Mouse (Mus musculus): ENCODE measurements around the gene Irf8.
"Not testable (repeated sequence)": the region's sequence is repeated elsewhere in the genome, so short reads cannot be mapped to it uniquely, and the experiment has no call there.

Gene Irf8

GRCm38 (mm10) chr8:120719586-120720236 is 16.4 kb upstream of the Irf8 start:
- intact Hi-C loops (cut with DNase I), result no loop called here

- intact Hi-C loops (cut with DNase I), result no loop called here
Observed at GRCm38 (mm10) chr8:120723025-120723424, 13.1 kb upstream of the Irf8 start.

DNA sequence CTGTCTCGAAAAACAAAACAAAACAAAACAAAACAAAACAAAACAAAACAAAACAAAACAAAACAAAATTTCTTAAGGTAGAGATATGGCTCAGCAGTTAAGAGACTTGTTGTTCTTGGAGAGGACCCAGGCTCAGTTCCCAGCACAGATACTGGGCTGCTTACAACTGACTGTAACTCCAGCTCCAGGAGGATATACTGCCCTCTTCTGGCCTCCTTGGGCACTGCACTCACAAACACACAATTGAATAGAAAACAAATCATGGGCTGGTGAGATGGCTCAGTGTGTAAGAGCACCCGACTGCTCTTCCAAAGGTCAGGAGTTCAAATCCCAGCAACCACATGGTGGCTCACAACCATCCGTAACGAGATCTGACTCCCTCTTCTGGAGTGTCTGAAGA is 12.1 kb upstream of the Irf8 start:
- intact Hi-C loops (cut with DNase I), result not testable (repeated sequence)

DNA sequence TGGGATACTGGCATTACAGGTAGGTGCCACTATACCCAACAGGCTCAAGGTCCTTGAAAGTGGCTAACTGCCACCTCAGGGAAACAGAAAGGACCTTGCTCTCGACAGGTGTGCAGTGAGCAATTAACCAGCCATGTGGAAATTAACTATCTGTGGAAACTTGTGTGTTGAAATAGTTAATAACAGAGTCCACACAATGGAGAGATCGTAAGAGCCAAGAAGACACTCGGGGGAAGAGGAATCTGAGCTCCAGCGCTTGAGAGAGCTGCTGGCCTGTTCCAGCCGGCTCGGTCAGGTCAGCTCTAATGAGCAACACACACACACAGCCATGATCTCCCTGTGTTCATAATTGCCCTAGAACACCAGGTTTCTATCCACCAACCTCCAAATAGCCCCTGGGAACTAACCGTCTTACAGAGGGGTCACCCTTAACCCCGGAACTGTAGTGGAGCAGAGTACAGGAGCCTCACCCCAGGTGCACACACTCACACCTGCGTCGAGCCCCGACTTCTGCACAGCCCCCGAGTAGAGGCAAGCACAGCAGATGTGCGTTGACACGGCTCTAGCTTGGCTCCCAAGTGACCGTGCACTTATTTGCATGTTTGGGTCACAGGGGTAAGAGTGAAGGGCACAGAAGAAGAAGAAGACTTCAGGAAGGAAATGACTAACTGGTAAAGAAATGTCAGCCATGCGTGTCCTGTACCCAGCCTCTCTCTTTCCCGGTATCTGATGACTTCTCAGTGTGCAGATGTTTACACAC is 11.2 kb upstream of the Irf8 start:
- intact Hi-C loops (cut with DNase I), result no loop called here

DNA sequence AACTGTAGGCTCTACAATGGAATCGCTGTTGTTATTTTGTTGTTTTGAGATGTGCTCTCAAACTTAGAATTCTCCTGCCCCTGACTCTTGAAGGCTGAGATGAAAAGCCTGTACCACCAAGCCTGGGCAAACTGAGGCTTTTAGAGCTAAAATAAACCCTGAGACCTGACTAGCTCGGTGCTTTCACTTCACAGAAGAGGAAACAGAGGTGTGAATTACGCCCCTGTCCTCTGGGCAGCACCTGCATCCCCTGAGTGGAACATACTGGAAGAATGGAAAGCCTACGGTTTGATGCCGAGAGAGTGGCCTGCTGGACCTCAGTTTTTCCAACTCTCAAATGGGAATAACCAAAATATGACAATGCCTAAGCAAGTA is 10.6 kb upstream of the Irf8 start:
- intact Hi-C loops (cut with DNase I), result no loop called here

DNA sequence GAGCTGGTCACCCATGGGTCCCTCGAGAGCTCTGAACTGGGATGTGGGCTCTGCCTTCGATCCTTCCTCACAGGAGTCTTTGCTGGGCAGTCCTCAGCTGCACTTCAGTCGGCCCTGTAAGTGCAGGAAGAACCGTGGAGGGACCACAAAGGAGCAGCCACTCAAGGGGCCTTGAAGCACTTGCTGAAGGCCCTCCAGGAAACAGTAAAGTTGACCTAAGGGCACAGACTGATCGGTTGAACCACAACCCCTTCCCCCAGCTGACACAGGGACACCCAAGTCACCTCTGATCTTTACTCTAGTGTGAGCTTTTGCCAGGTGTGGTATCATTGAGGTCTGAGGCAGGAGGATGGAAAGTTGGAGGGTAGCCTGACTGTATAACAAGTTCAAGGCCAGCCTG is 10.1 kb upstream of the Irf8 start:
- intact Hi-C loops (cut with DNase I), result no loop called here

DNA sequence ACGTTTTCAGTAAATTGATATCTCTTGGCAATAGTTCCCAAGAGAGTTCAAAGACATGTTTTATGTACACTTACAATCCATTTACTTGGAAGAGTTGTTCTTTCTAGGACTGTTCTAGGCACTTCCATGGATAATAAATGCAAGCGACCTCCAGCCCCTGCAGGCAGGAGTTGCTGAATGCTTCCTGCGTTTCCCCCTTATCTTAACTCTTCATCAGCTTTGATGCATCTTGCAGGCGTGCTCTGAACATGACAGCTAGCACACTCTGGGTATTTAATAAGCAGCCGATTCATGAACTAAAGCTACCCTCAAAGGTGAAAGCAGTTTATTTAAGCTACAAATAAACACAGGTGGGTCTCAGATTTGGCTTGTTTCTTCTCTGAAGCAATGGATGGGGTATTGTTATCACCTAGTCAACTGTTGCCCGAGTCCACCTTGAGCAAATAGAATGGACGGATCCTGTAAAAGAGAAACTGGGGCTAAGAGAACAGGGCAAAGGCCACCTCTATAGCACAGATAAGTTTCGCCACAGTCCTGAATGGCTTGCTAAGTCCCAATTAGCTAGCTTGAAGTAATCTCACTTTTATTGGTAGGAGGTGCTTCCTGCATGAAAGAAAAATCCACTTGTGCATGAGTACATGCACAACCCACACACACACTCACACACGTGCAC is 7.5 kb upstream of the Irf8 start:
- intact Hi-C loops (cut with DNase I), result no loop called here

DNA sequence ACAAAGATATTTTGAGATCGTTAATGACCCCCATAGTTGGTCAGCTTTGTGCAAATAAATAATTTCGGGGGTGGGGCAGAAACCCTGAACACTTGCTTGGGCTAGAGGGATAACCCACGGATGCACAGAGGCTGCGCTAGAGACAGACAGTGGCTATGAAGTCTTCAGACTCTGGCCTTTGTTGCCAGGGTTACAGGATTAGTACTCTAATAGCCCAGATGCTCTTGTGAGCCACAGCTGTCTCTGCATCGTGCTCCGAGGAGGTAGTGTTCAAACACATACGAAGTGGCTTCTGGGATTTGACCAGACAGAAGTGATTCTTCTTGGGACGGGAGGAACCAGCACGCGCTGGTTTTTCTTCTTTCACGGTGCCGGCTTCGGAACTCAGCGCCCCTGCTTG is 4.6 kb upstream of the Irf8 start:
- intact Hi-C loops (cut with DNase I), result no loop called here

- intact Hi-C loops (cut with DNase I), result no loop called here
Observed at GRCm38 (mm10) chr8:120732068-120732467, 4.1 kb upstream of the Irf8 start.

DNA sequence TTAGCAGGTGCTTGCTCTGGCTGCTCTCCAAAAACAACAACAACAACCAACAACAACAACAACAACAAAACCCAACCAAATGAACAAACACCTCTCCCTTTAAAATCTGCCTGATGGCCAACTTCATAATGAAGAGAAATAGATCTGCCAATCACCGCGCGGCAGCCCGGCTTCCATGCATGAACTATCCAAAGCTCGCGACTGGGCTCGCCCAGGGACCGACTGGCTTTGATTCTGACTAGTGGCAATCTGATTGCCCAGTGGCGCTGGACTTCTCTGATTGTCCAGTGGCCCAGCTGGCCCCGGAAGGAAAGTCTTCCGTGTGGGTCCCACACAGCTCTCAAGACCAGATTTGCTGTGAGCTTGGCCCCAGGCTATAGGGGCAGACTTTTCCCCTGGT is 328 bp downstream of the Irf8 start:
- intact Hi-C loops (cut with DNase I), result loop anchor here (5.0 kb wide), 2 partner anchors 54 to 61 kb away; no protein-coding TSS in a partner anchor

- intact Hi-C loops (cut with DNase I), result loop anchor here (5.0 kb wide), 2 partner anchors 55 to 60 kb away; no protein-coding TSS in a partner anchor
Observed at GRCm38 (mm10) chr8:120737166-120737565, 1.0 kb downstream of the Irf8 start.

- intact Hi-C loops (cut with DNase I), result loop anchor here (5.0 kb wide), 2 partner anchors 56 to 59 kb away; no protein-coding TSS in a partner anchor
Observed at GRCm38 (mm10) chr8:120738771-120739170, 2.6 kb downstream of the Irf8 start.

DNA sequence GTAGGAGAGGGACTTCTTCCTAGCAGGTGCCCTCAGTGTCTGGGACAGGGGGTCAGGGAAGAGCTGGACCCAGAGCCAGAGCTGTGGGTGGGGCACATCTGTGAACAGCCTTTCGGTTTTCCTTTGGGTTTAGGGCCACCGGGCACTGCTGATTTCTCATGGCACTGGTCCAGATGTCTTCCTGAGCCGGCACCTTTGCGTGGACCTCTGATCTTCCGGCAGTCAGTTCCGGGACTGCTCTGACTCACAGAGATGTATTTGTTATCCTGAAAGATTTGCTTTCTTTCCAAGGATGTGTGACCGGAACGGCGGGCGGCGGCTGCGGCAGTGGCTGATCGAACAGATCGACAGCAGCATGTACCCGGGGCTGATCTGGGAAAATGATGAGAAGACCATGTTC is 3.4 kb downstream of the Irf8 start:
- intact Hi-C loops (cut with DNase I), result loop anchor here (5.0 kb wide), 2 partner anchors 57 to 58 kb away; no protein-coding TSS in a partner anchor

GRCm38 (mm10) chr8:120740579-120740978 is 4.4 kb downstream of the Irf8 start:
- intact Hi-C loops (cut with DNase I), result no loop called here

DNA sequence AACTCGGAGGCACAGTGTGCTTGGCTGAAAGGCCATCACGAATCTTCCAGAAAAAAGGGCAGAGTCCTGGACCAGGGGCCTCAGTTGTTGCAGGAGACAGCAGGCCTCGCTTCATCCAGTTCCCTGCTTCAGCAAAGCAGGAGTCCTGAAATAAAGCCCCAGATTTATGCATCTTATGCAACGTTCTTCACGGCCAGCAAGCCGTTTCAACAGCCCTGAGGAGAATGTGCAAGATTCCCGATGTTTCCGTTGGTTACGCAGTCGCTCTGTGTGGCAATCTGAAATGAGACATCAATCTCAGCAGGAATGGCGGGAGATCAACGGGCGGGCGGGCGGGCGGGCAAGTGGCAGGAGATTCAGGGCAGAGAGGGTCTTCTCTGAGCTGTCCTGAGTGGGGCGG is 4.8 kb downstream of the Irf8 start:
- intact Hi-C loops (cut with DNase I), result no loop called here

DNA sequence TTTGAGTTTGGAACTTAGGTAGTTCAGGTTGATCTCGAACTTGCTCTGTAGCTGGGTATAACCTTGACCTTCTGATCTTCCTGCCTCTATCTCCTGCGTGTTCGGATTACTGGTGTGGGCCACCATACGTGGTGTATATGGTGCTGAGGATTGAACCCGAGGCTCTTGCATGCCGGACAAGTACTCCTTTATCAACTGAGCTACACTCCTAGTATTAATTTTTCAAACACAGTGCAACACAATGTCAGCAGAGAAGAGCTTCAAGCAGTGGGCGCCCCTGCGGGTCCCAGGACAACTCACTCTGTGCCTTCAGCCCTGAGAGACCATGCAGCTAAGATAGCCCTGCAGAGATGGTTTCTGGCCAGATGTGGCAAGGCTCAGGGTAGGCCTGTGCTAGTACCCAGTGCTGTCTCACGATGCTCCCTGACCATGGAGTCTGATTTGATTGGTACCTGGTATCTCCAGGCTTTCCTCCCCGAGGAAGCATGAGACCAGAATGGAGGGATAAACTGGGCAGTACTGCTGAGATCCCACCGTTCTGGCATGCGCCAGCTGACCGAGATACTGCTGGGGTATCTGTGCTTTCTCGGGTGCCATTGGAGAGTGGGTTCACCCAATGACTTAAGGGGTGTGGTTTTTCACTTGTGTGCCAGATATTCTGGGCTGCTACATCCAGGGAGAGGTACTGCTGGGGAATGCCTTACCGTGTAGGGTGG is 5.8 kb downstream of the Irf8 start:
- intact Hi-C loops (cut with DNase I), result no loop called here

GRCm38 (mm10) chr8:120743149-120743897 is 7.2 kb downstream of the Irf8 start:
- intact Hi-C loops (cut with DNase I), result no loop called here

DNA sequence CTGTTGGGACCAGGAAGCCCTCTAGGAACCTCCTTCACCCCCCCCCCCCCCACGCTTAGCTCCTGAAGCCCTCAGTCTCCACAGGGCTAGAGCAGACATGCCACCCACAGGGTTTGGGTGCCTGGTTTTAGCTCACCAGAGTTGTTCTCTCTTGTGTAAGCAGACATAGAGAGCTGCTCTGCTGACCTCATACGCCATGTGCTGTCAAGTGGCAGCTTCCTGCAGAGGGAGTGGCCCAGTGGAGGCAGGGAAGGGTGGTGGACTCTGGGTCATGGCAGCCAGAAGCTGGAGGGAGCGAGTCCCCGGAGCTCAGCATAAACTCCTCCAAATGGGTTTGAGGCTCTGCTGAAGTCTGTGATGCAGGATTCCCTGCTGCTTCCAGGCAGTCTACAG is 7.7 kb downstream of the Irf8 start:
- intact Hi-C loops (cut with DNase I), result no loop called here

- intact Hi-C loops (cut with DNase I), result no loop called here
Observed at GRCm38 (mm10) chr8:120744448-120744847, 8.3 kb downstream of the Irf8 start.

DNA sequence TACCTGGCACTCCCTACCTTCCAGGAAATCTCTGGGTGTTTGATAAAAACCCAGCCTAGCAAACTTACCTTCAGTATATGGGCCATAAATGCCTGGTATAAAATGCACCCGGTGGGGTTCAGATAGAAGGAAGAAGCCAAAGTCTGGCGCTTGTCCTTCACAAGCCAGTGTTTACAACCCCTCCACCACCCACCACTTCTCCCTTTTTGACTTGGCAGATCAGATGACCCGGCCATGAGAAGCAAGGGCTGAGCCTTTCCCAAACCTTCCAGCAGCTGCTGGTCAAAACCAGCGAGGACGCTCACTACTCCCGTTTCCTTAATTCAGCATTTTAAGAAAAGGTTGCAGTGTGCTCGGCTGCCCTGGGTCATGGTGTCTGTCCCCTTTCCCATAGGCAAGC is 9.1 kb downstream of the Irf8 start:
- intact Hi-C loops (cut with DNase I), result no loop called here
